Mouse (Mus musculus) neutrophil, adult 5-6 weeks (primary cell): ENCODE measurements around the gene St7. TPM values are rescaled to one million over a fixed set of nuclear protein-coding genes. Genes with fewer than 3 reads are reported as not detected.

Source experiments
- ATAC-seq: fragments of 151-379, 151-347 bp; 2 replicates; pipeline ENCODE4 v1.8.0; 2017; ENCODE audit warnings: mild to moderate bottlenecking, moderate TSS enrichment; ENCODE audit not compliant: insufficient number of reproducible peaks, poor library complexity, low FRiP score, severe bottlenecking; ENCODE audit errors: extremely low read depth
- total RNA-seq: library from RNA; stranded (forward); fragments of 200-1000 nt; gene quantifications from 2 replicates; pipeline ENCODE4 v1.2.3, GENCODE M21; 2017

The St7 gene
- total RNA-seq, 1 experiment from 2014 or later: 9.0 TPM

DNA sequence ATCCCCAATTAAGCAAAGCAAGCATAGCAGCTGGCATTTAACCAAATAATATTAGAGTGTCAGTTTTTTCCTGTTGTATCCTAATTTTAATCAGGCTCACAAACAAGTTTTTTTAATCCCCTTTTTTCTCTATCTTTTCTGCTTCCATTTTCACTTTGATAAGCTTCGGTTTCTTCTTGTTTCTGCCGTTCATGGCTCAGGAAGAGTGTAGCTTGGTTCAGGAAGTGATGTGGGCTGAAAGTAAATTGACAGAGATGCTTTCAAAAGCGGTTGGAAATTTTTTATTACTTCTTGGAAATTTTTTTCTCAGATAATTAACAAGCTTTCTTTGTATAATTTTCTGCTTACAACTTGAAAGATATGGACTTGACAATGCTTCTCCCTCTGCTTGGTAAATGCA lies 230.2 kb downstream of the St7 start:
- no peak for ATAC-seq

DNA sequence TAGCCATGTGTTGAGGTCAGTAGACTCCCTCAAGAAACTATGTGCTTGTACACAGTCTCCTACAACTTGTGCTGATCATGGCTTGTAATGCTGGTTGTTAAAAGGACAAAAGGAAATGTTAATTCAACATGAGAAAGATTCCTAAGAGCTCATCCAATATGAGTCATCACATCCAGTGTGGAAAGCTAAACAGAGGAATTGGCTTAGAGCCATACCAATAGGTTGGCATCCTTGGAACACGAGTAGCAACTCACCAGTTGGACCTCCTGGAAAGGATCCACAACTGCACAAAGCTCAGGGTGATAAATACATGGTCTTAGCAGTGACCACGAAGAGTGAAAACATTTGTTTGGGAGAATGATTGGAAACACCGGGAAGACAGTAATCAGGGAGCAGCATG lies 230.6 kb downstream of the St7 start:
- no peak for ATAC-seq

DNA sequence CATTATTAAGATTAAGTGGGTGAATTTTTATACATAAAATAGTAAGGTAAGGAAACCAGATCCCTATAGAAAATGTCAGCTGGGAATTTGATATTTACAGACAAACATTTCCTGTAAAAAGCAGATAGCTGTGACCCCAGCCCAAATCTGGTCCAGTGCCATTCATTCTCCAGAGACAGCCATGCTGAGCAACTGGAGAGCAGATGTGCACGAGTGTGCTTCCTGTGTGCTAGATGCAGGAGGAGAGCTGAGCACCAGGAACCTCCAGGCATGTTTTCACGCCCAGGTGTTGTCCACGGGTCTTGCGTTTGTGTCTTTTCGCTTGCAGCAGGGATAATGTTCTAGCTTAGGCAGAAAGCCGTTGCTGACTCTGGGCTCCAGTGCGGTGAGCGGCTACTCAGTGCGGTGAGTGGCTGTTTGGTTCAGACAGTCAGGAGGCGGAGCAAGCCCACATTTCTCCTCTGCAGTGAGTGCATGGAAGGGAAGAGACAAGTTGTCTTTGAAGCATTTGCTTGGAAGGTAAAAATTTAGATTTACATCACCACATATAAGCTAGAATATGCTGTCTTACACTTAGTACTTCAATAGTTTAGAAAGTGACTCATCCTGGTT lies 231.3 kb downstream of the St7 start:
- no peak for ATAC-seq

DNA sequence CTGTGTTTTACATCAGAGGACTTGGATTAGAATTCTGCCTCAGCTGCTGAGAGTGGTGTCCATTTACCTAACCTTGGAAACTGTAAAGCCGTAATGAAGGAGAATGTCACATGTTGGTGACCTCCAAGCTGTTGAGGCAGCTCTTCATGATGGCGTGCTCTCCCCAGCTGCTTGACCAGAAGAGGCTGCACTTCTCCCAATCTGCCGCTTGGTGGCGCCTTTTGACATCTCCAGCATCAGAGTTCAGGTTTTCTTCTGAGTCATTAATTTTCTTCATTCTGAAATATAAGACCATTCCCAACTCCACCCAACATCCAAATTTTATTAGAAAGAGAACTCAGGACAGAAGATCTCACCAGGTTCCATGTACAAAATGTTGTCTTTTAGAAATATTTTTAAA lies 232.5 kb downstream of the St7 start:
- ATAC-seq: no peak

DNA sequence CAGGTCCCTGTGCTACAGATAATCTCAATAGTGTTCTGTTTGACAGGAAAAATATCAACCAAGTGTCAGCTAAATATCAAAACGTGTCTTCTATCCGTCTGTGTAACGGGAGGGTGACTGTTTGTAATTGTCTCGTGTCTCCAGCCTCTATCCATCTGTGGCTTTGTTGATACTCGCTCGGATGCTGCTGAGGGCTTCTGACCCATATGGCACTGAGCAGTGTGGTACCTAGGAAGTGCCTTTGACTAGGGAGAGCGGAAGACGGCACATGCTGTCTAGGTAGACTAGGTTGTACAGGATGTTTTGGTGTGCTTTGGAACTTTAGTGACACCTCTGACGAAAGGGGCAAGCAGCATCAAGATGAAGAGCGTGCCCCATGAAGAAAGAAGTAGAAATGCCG lies 235.0 kb downstream of the St7 start:
- no peak for ATAC-seq

DNA sequence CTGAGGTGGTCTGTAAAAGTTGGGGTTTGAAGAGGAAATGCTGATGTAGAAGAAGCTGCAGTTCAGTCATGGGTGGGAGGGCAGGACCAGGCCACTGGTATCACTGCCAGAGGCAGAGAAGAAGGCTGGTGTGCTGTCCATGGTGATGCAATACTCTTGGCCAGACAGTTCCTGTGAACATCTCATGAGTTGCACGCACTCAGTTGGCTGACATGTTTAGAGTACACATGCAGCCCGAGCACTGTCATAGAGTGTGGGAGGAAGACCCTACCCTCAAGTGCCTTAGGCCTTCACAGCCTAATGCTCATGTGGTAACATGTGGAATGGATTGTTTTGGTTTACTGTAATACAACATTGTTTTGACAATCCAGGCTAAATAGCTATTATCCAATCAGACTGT lies 238.5 kb downstream of the St7 start:
- no peak for ATAC-seq

DNA sequence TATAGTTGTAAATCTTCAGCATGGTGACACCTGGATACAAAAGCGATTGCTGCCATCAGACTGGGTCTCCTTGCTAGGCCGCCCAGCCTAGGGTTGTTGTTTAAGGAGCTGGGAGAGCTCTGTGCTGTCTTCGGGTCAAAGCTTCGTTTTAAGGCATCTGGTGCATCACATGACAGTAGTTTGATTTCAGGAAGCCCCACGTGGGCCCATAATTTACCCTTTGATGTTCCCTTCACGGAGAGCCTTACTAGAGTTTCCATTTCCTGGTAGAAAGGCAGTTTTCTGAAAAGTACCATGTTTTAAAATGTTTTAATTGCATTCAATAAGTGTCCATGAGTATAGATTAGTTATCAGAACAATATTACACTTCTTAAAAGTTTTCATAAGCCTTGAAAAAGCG lies 239.1 kb downstream of the St7 start:
- no peak for ATAC-seq

DNA sequence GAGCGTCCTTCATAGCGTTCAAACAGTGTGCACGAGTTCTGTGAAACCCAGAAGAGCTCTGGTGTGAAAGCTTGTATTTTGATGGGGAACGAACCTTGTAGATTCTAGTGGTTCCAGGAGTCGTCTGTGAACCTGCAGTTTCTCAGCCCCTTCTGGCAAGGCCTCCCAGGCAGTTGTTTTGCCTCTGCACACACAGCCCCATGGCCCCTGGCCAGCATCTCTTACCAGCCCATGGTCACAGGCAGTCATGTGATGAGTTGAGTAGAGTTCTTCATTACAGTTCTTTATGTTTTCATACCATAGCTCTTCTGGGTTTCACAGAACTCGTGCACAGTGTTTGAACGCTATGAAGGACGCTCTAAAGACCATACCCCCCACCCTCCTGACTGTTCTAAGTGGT lies 240.1 kb downstream of the St7 start:
- no peak for ATAC-seq

DNA sequence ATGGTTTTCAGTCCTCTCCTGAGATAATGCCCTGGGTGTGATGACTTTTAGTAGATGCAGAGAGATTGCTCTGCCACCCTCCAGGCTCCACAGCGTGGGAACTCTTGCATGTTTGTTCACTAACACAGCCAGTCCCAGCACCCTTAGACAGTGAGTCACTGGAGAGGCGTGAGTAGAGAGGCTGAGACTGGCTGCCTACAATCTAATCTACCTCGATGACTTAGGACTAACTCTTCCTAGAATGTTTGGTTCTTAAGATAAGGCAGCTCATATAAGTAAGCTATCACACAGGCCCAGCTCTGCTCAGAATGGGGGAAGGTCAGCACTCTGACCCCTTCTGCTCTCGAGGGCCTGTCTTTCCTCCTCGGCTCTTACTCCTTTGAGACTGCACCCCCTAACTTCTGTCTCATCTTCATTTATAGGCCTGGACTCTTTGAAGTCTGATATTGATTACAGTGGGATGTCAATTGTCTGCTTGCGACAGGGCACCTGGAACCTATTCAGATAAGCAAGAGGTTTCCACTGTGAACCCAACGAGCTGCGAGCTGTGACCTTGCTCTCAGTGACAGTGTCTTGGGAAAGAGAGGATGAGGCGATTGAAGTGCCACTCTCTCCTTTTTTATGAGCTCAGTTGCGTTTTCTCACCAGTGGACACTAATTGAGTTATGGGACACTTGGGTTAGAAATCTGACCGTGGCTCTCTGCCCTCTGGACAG lies 246.1 kb downstream of the St7 start:
- no peak for ATAC-seq

DNA sequence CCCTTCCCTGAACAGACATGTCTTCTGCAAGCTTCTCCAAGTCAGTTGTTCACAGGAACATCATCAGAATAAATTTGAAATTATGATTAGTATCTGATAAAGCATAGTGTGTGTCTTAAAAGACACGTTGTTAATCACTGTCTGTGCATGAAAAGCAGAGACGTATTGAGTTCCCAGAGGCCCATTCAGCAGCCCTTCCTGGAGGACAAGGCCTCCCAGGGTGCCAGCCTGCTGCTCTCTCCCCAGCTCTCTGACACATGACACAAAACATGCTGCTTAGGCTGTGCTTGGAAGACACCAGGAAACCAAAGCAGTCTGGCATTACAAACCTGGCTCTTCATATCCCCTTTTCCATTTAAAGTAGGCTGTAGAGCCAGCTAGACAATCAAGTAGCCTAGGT lies 249.2 kb downstream of the St7 start:
- no peak for ATAC-seq

DNA sequence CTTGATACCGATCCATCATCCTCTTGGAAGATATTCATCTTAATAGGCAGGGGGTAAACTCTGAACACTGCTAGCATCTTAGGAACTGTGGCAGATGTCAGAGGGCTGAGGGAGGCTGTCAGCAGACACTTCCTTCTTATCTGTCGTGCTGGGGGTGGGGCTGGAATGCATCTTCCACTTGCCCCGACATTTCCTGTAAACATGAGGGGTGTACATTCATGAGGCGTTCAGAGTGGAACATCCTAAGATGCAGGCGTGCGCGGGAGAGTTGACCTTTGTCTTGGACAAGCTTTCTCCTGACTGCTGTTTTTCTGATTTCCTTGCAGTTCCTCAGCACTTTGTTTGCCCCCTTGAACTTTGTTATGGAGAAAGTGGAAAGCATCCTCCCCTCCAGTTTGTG lies 249.6 kb downstream of the St7 start:
- no peak for ATAC-seq

DNA sequence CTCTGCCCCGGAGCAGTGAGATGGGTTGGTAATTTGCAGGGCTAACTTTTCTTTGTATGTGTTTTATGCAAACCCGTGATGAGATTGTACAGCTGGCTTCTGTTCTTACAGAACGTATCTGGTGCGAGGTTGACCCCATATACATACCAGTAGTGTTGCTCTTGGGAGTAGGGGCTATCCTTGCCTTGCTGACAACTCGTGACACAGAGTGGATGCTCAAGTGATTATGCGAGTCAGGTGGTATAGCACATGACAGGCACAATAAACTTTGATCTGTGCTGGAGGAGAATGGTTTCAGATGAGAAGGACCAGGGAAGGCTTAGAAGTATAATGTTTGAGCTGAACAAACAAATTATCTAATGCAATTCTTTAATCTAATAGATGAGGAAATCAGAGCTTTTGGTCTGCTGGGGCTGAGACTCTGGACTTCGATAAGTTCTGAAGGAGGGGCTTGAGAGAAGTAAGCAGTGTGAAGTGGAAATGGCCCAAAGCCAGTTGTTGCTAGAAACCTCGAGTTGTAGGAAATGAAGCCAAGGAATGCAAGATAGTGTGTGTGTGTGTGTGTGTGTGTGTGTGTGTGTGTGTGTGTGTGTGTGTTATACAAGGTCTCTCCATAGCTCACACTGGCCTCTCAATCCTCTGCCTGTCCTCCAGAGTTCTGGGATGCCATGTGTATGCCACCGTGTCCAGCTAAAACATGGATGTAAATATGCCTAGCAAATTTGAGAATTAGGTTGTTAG lies 251.3 kb downstream of the St7 start:
- no peak for ATAC-seq

DNA sequence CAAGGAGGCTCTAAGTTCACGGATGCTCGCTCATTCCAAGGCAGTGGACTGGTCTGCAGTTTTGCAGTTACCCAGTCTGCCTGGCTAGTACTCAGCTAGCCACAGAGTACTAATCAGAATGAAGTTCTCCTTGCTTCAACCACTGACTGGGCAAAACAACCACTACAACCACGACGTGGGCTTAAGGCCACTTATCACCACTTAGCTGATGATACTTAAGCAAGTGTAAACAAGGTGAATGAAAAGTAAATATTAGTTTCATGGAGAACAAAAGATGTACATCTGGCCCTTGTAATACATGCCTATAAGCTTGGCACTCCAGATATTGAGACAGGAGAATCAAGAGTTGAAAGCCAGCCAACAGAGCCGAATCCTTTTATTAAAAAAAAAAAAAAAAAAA lies 253.7 kb downstream of the St7 start:
- no peak for ATAC-seq

DNA sequence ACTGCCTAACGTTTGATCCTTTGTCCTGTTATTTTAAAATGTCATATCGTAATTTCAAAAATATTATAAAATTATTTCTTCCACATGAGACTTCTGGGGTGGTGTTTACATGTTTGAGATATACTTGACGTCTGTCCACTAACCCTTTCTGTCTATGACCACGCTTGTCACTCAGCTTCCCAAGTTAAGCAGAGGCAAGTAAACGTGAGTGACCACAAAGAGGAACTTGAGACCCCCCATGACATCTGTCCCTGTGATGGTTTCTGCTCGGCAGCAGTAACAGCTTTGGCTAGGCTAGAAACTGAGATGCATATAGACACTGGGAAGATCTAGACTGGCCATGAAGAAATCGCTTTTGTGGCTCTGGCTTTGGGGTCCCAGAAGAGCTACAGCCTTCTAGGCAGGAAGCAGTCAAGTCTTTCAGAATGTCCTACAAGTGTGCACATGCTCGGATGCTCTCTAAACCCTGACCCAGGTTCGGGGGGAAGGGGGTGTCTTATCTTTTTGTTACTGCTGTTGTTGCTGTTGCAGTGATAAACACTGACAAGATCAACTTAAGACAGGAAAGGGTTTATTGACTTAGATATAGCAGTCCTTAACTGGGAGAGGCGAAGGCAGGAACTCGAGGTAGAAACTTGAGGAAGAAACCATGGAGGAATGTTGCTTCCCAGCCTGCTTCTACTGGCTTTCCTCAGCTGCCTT lies 254.5 kb downstream of the St7 start:
- ATAC-seq: no peak

DNA sequence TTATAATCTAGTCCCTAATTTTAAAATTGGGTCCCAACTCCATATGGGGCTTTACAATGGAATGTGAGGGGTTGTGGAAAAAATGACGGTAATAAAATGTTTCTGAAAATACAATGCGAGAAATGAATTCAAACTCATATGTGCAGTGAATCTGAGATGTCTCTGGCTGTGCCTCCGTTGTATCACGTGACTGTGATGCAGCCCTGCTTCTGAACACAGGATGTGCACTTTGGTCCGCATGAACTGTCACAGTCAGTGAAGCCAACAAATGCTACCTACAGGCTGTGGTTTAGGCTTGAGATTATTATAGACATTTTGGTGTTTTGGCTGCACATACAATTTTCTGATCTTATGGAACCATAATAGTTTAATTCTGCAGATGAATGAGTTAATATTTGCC lies 256.4 kb downstream of the St7 start:
- ATAC-seq: no peak

DNA sequence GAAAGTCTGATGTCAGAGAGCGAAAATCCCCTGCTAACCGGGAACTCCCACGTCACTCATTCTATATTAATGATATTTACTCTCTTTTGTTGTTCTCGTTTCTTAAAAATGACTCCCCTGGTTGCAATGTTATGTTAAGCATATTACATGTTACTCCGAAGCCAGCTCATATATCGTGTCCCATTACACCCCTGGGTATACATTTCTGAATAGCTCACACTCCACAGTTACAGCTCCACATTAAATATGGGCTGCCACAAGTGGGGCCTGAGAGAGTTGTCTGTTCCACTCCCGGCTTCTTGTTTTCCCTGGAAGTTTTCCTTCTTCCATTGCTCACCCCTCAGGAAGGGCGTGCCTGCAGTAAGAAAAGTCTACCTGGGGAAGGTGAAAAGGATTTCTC lies 259.0 kb downstream of the St7 start:
- no peak for ATAC-seq

DNA sequence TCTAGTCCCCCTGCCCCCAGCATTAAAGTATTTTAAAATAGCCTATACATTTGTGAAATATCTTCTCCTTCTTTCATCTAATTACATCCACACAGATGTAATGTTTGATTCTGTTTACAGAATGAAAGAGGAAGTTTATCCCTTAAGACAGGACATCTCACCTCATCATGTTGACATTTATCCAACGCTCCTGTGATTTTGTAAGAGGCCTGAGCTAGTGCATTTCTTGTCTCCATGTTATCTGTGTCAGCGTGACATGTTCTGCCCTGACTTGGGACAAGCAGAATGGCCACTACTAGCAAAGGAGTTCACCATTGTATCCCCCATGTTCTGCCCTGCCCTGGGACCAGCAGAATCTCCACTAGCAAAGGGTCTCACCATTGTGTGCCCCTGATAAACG lies 270.7 kb downstream of the St7 start:
- no peak for ATAC-seq

DNA sequence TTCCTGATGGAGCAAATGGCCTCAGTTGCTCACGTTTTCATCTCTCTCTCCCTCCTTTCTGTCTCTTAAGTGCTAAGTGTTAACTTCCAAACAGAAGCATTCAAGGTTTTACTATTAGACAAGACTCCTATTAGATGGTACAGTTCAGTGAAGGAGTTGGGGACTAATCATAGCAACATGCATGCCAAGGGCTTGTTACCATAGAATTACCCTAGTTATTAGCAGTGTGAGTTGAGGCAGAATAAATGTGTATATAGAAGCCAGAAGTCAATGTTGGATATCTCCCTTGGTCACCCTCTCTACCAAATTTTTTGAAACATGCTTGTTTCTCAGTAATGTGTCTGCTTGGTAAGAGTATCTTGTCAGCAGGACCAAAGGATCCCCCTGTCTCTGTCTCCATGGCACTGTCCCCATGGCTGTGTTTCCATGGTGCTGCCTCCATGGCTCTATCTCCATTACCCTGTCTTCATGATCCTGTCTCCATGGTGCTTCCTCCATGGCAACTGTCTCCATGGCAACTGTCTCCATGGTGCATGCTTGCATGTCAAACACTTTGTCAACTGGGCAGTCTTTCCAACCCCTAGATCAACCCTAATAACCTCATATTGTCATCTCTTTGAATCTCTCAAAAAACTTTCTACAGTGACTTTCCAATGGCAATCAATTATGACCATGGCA lies 275.9 kb downstream of the St7 start:
- ATAC-seq: no peak

DNA sequence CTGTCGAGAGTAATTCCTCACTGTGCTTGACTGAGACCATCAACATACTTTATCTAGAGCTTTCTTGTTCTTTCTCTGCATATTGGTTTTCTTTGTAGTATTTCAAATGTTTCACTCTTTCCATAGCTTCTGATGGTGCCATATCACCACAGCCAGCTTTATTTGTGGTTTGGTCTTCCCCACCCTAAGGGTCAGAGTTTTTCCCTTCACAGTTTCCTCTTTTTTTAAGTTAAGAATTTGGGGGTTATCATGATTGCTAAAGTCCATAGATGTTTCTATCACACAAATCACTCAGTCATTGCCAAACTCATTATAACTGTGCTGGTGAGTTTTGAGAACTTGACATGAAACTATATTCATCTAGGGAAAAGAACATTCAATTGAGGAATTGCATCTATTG lies 277.1 kb downstream of the St7 start:
- ATAC-seq: no peak
